9 mouse cellular contexts compared by ENCODE assay signal in the genomic region with DNA sequence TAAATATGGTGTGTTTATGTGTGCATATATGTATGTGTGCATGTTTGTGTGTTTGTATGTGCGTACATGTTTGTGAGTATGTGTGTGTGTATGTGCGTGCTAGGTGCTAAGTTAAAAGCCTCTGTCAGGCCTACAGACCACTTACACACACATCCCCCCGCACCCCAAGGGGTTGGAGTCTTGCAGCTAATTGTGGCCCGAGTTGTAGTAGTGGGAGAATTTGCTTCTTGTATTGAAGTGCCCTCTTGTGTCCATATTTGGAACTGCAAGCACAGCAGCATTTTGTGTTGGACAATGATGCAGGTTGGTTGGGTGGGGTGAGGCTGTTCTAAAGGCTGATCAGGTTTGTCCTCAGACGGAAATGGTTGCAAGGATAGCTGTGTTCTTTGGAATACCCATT. TPM values are rescaled to one million over a fixed set of nuclear protein-coding genes. Genes with fewer than 3 reads are reported as not detected.
DNase-seq lines count a peak whose midpoint lies in the region; ATAC-seq lines count a peak whose summit lies in the region.
"Had no signal": no experiment of that assay in that cellular context is flagged by ENCODE, and none has a peak within 500 bp of the region (broad histone marks: within the 10 kb centered on the region; RNA-seq: fewer than 3 reads in every experiment).

No protein-coding gene starts in this region.

- H3K27me3 ChIP-seq in hindbrain, embryonic 11.5 days (ENCODE audit: control insufficient read depth, insufficient read depth, low read length): no peaks in the 10 kb centered on the region
- no peaks in the 10 kb centered on the region for H3K27me3 ChIP-seq in hindbrain, embryonic 12.5 days
- H3K27me3 ChIP-seq in forebrain, embryonic 13.5 days: no peaks in the 10 kb centered on the region
- H3K27me3 ChIP-seq in splenic B cell, adult 2 months (ENCODE audit: control insufficient read depth, insufficient read depth, low read length, poor library complexity, severe bottlenecking): no peaks in the 10 kb centered on the region
- H3K27me3 ChIP-seq: neural tube, embryonic 13.5 days had no signal

- no peaks in the 10 kb centered on the region for H3K36me3 ChIP-seq in hindbrain, embryonic 11.5 days (ENCODE audit: control insufficient read depth, insufficient read depth, low read length)
- no peaks in the 10 kb centered on the region for H3K36me3 ChIP-seq in hindbrain, embryonic 12.5 days
- H3K36me3 ChIP-seq in forebrain, embryonic 13.5 days (ENCODE audit: poor library complexity, severe bottlenecking): no peaks in the 10 kb centered on the region
- H3K36me3 ChIP-seq in splenic B cell, adult 2 months (ENCODE audit: control insufficient read depth, insufficient read depth, low read length, poor library complexity, severe bottlenecking): no peaks in the 10 kb centered on the region
- H3K36me3 ChIP-seq: neural tube, embryonic 13.5 days had no signal

- DNase-seq in hindbrain, embryonic 11.5 days (ENCODE audit: low spot score): peak; percentile 80
- peak; percentile 91 for DNase-seq in brain, adult 2 months (ENCODE audit: low read depth, low spot score)
- peak; percentile 85 for DNase-seq in heart, postnatal 4 days
- peak; percentile 53 to 83 for DNase-seq in layer of hippocampus, postnatal 25 days (ENCODE audit: extremely low spot score in 1 of 2, low spot score in 1 of 2)
- DNase-seq in splenic B cell, adult 2 months (ENCODE audit: low read depth, low spot score): peak; percentile 90

- no peaks in the 10 kb centered on the region for H3K4me1 ChIP-seq in hindbrain, embryonic 11.5 days (replicated peaks; ENCODE audit: control insufficient read depth, insufficient read depth, low read length)
- no peaks in the 10 kb centered on the region for H3K4me1 ChIP-seq in hindbrain, embryonic 12.5 days
- no peaks in the 10 kb centered on the region for H3K4me1 ChIP-seq in forebrain, embryonic 13.5 days
- H3K4me1 ChIP-seq: neural tube, embryonic 13.5 days had no signal

- H3K9me3 ChIP-seq in hindbrain, embryonic 11.5 days (ENCODE audit: control insufficient read depth, low read length): no peaks in the 10 kb centered on the region
- H3K9me3 ChIP-seq in hindbrain, embryonic 12.5 days (replicated peaks): no peaks in the 10 kb centered on the region
- H3K9me3 ChIP-seq in forebrain, embryonic 13.5 days (replicated peaks): no peaks in the 10 kb centered on the region
- H3K9me3 ChIP-seq: neural tube, embryonic 13.5 days had no signal

- H3K4me2 ChIP-seq in hindbrain, embryonic 11.5 days (replicated peaks; ENCODE audit: low read depth, low read length): no peak overlapping the region
- H3K4me2 ChIP-seq in hindbrain, embryonic 12.5 days (replicated peaks): no peak overlapping the region
- H3K4me2 ChIP-seq in forebrain, embryonic 13.5 days: no peak overlapping the region
- H3K4me2 ChIP-seq: neural tube, embryonic 13.5 days had no signal

- no peak overlapping the region for H3K9ac ChIP-seq in hindbrain, embryonic 11.5 days (ENCODE audit: low read depth, low read length)
- no peak overlapping the region for H3K9ac ChIP-seq in hindbrain, embryonic 12.5 days
- H3K9ac ChIP-seq in forebrain, embryonic 13.5 days: no peak overlapping the region
- H3K9ac ChIP-seq: neural tube, embryonic 13.5 days had no signal

- ATAC-seq in hindbrain, embryonic 11.5 days (ENCODE audit: low FRiP score): peak; percentile 33; the same call in 1 of the 2 replicates
- ATAC-seq in hindbrain, embryonic 12.5 days (ENCODE audit: low FRiP score): no peak
- ATAC-seq in forebrain, embryonic 13.5 days: peak; percentile 33; the same call in 1 of the 2 replicates
- ATAC-seq in megakaryocyte, adult 5-6 weeks (ENCODE audit: poor library complexity, severe bottlenecking): peak; percentile 76

- H3K27ac ChIP-seq in hindbrain, embryonic 11.5 days (ENCODE audit: low read depth, low read length): no peak overlapping the region
- H3K27ac ChIP-seq in hindbrain, embryonic 12.5 days: no peak overlapping the region
- H3K27ac ChIP-seq in forebrain, embryonic 13.5 days: no peak overlapping the region
- H3K27ac ChIP-seq: neural tube, embryonic 13.5 days had no signal

- no peak overlapping the region for H3K4me3 ChIP-seq in hindbrain, embryonic 11.5 days (ENCODE audit: low read depth, low read length)
- no peak overlapping the region for H3K4me3 ChIP-seq in hindbrain, embryonic 12.5 days
- H3K4me3 ChIP-seq in forebrain, embryonic 13.5 days: no peak overlapping the region
- H3K4me3 ChIP-seq: neural tube, embryonic 13.5 days had no signal

- WGBS in hindbrain, embryonic 11.5 days: 40% methylated on average over 5 of the region's 5 CpGs
- WGBS in hindbrain, embryonic 12.5 days: 35% methylated on average over 5 of the region's 5 CpGs
- WGBS in forebrain, embryonic 13.5 days: 29% methylated on average over 5 of the region's 5 CpGs

RNA-seq across cellular contexts. Expression of a gene that starts 35.7 kb away (rescaled TPM):
- polyA plus RNA-seq in hindbrain, embryonic 11.5 days (2014; fragmentation: Nextera tagmentation; extraction: Ambion mirVana): not detected in 2 replicates
- not detected in 2 replicates for polyA plus RNA-seq in hindbrain, embryonic 12.5 days (2016; fragmentation: Nextera tagmentation; extraction: Ambion mirVana)
- not detected in 2 replicates for polyA plus RNA-seq in forebrain, embryonic 13.5 days (2015; fragmentation: Nextera tagmentation; extraction: Ambion mirVana)
- not detected for total RNA-seq in heart, postnatal 4 days (2021)
- not detected for total RNA-seq in layer of hippocampus, postnatal 25 days (2021)
- total RNA-seq in megakaryocyte, adult 5-6 weeks (2015): not detected in 2 replicates
- not detected in 2 replicates for total RNA-seq in megakaryocyte, adult 5-6 weeks (2017)
- polyA plus RNA-seq: neural tube, embryonic 13.5 days had no signal

RNA-seq across cellular contexts. Expression of a gene that starts 39.3 kb away (rescaled TPM):
- polyA plus RNA-seq in hindbrain, embryonic 11.5 days (2014; fragmentation: Nextera tagmentation; extraction: Ambion mirVana): 2.7 and 3.0 TPM in 2 replicates
- 2.6 and 2.9 TPM in 2 replicates for polyA plus RNA-seq in hindbrain, embryonic 12.5 days (2016; fragmentation: Nextera tagmentation; extraction: Ambion mirVana)
- polyA plus RNA-seq in forebrain, embryonic 13.5 days (2015; fragmentation: Nextera tagmentation; extraction: Ambion mirVana): 1.8 TPM in 2 replicates
- total RNA-seq in heart, postnatal 4 days (2021): under 1 TPM; 0.29 to 0.33 TPM
- total RNA-seq in layer of hippocampus, postnatal 25 days (2021): 10 to 100 TPM; 43.6 to 47.9 TPM
- not detected in 2 replicates for total RNA-seq in megakaryocyte, adult 5-6 weeks (2015)
- total RNA-seq in megakaryocyte, adult 5-6 weeks (2017): not detected in 2 replicates

RNA-seq across cellular contexts. Expression of a gene that starts 49.3 kb away (rescaled TPM):
- polyA plus RNA-seq in hindbrain, embryonic 11.5 days (2014; fragmentation: Nextera tagmentation; extraction: Ambion mirVana): 0.99 and 1.7 TPM in 2 replicates
- 3.2 and 3.7 TPM in 2 replicates for polyA plus RNA-seq in hindbrain, embryonic 12.5 days (2016; fragmentation: Nextera tagmentation; extraction: Ambion mirVana)
- 1.6 and 2.5 TPM in 2 replicates for polyA plus RNA-seq in forebrain, embryonic 13.5 days (2015; fragmentation: Nextera tagmentation; extraction: Ambion mirVana)
- total RNA-seq in heart, postnatal 4 days (2021): 1 to 10 TPM; 6.6 to 8.9 TPM
- 1 to 10 TPM; 1.2 to 1.6 TPM for total RNA-seq in layer of hippocampus, postnatal 25 days (2021)
- total RNA-seq in megakaryocyte, adult 5-6 weeks (2015): 433 and 468 TPM in 2 replicates
- 365 and 515 TPM in 2 replicates for total RNA-seq in megakaryocyte, adult 5-6 weeks (2017)

RNA-seq across cellular contexts. Expression of a gene that starts 58.8 kb away (rescaled TPM):
- 3.1 and 4.3 TPM in 2 replicates for polyA plus RNA-seq in hindbrain, embryonic 11.5 days (2014; fragmentation: Nextera tagmentation; extraction: Ambion mirVana)
- polyA plus RNA-seq in hindbrain, embryonic 12.5 days (2016; fragmentation: Nextera tagmentation; extraction: Ambion mirVana): 9.2 and 11.3 TPM in 2 replicates
- 2.7 and 3.4 TPM in 2 replicates for polyA plus RNA-seq in forebrain, embryonic 13.5 days (2015; fragmentation: Nextera tagmentation; extraction: Ambion mirVana)
- total RNA-seq in heart, postnatal 4 days (2021): 10 to 100 TPM; 42.7 to 45.6 TPM
- 10 to 100 TPM; 74.1 to 81.0 TPM for total RNA-seq in layer of hippocampus, postnatal 25 days (2021)
- total RNA-seq in megakaryocyte, adult 5-6 weeks (2015): 46.3 and 55.9 TPM in 2 replicates
- 19.3 and 26.8 TPM in 2 replicates for total RNA-seq in megakaryocyte, adult 5-6 weeks (2017)

Comparison
In these comparisons a context has a peak if more than half of its experiments do, and no peak if none do; other contexts are left out.
1. RNA of a gene that starts 39.3 kb away (total RNA-seq): 43.6 to 47.9 TPM in layer of hippocampus, postnatal 25 days; 0.29 to 0.33 TPM in heart, postnatal 4 days and not detected in megakaryocyte, adult 5-6 weeks; every median in the first group is over 10 times any median in the second.
2. RNA of a gene that starts 49.3 kb away (total RNA-seq): 365 to 515 TPM in megakaryocyte, adult 5-6 weeks; 6.6 to 8.9 TPM in heart, postnatal 4 days and 1.2 to 1.6 TPM in layer of hippocampus, postnatal 25 days; every median in the first group is over 10 times any median in the second.
3. Peak in every context shown above with its lines, with median percentiles within 50 percentile points of each other: DNase-seq.